ENCODE assay signal across 8 mouse cellular contexts in genomic region chr19:5071077-5071476, GRCm38 (mm10). TPM values are rescaled to one million over a fixed set of nuclear protein-coding genes. Genes with fewer than 3 reads are reported as not detected.
DNase-seq lines count a peak whose midpoint lies in the region; ATAC-seq and TF ChIP-seq lines count a peak whose summit lies in the region.

No protein-coding gene starts in this region.

- peaks cover 5 to 29% of the 10 kb centered on the region in 2 experiments for H3K4me1 ChIP-seq in MEL (ENCODE audit: control insufficient read depth in 1 of 2, insufficient read depth in 2 of 2, low read length in 2 of 2)
- H3K4me1 ChIP-seq in hindbrain, embryonic 14.5 days (replicated peaks; ENCODE audit: control insufficient read depth, insufficient read depth, low read length), result peaks cover 22% of the 10 kb centered on the region
- peaks cover 44% of the 10 kb centered on the region for H3K4me1 ChIP-seq in midbrain, embryonic 13.5 days (replicated peaks)

- H3K9ac ChIP-seq in MEL (ENCODE audit: control insufficient read depth, low read depth, low read length, poor library complexity, severe bottlenecking), result peak overlapping the region; percentile 77
- H3K9ac ChIP-seq in hindbrain, embryonic 14.5 days, result peak overlapping the region; percentile 47
- peak overlapping the region; percentile 63 for H3K9ac ChIP-seq in midbrain, embryonic 13.5 days (replicated peaks)

- no peak for TF ChIP-seq CTCF in MEL (IDR thresholded peaks at IDR 0.05 in 2 of 3, conservative IDR thresholded peaks at IDR 0.05 in 1 of 3; ENCODE audit: control insufficient read depth in 1 of 3, insufficient read depth in 1 of 3, low read depth in 2 of 3, low read length in 3 of 3, poor library complexity in 1 of 3, severe bottlenecking in 1 of 3)

- DNase-seq in heart, adult 11 months, result peak; percentile 91
- no peak for DNase-seq in heart, postnatal 36 days
- no peak for DNase-seq in MEL (ENCODE audit: low read depth, low spot score)
- DNase-seq in hindbrain, embryonic 14.5 days (ENCODE audit: low spot score), result no peak
- no peak for DNase-seq in spleen, postnatal 10 days (ENCODE audit: low spot score in 2 of 2)
- DNase-seq in adrenal gland, postnatal 4 days (ENCODE audit: low spot score in 2 of 2), result no peak
- DNase-seq in gastrocnemius, postnatal 10 days, result no peak

- TF ChIP-seq RAD21 in MEL (IDR thresholded peaks at IDR 0.05; ENCODE audit: low read depth, low read length), result no peak

- H3K9me3 ChIP-seq in MEL (replicated peaks; ENCODE audit: insufficient read depth, low read length), result no peaks in the 10 kb centered on the region
- H3K9me3 ChIP-seq in hindbrain, embryonic 14.5 days (ENCODE audit: control insufficient read depth, low read length), result no peaks in the 10 kb centered on the region
- no peaks in the 10 kb centered on the region for H3K9me3 ChIP-seq in midbrain, embryonic 13.5 days

- H3K4me3 ChIP-seq in MEL (ENCODE audit: control insufficient read depth in 1 of 2, insufficient read depth in 1 of 2, low read depth in 2 of 2, low read length in 2 of 2), result peak overlapping the region in 1 of 2 experiments; percentile 56; a peak in 1 of 4 replicates
- H3K4me3 ChIP-seq in hindbrain, embryonic 14.5 days (replicated peaks; ENCODE audit: low read length), result peak overlapping the region; percentile 40
- peak overlapping the region; percentile 42 for H3K4me3 ChIP-seq in midbrain, embryonic 13.5 days (replicated peaks)

- 13% methylated on average over 11 of the region's 11 CpGs for WGBS in hindbrain, embryonic 14.5 days
- WGBS in midbrain, embryonic 13.5 days, result 10% methylated on average over 11 of the region's 11 CpGs

- no peak overlapping the region for H3K27ac ChIP-seq in MEL (ENCODE audit: control insufficient read depth, low read depth, low read length)
- H3K27ac ChIP-seq in hindbrain, embryonic 14.5 days, result no peak overlapping the region
- H3K27ac ChIP-seq in midbrain, embryonic 13.5 days, result peak overlapping the region; percentile 52

- TF ChIP-seq EP300 in MEL (IDR thresholded peaks at IDR 0.05; ENCODE audit: low read depth in 1 of 2, low read length in 2 of 2), result no peak

- no peak for ATAC-seq in hindbrain, embryonic 14.5 days (ENCODE audit: low FRiP score)
- no peak for ATAC-seq in midbrain, embryonic 13.5 days

- peak overlapping the region; percentile 59 for H3K4me2 ChIP-seq in hindbrain, embryonic 14.5 days (replicated peaks)
- H3K4me2 ChIP-seq in midbrain, embryonic 13.5 days (replicated peaks), result peak overlapping the region; percentile 62

- peaks cover 2% of the 10 kb centered on the region; the same call in 1 of the 2 replicates for H3K79me2 ChIP-seq in MEL (ENCODE audit: control insufficient read depth, insufficient read depth, low read length, poor library complexity)

- intact Hi-C loops in heart, postnatal 36 days (cut with DNase I), result no loop called here

- no peaks in the 10 kb centered on the region for H3K27me3 ChIP-seq in MEL (ENCODE audit: control insufficient read depth in 1 of 2, insufficient read depth in 2 of 2, low read length in 2 of 2)
- peaks cover 21% of the 10 kb centered on the region; the same call in 1 of the 2 replicates for H3K27me3 ChIP-seq in hindbrain, embryonic 14.5 days (ENCODE audit: control insufficient read depth, insufficient read depth, low read length)
- peaks cover 70% of the 10 kb centered on the region for H3K27me3 ChIP-seq in midbrain, embryonic 13.5 days

- H3K36me3 ChIP-seq in MEL (ENCODE audit: control insufficient read depth in 1 of 2, insufficient read depth in 2 of 2, low read length in 2 of 2), result peaks cover 0 to 4% of the 10 kb centered on the region in 2 experiments; a peak in 1 of 4 replicates
- H3K36me3 ChIP-seq in hindbrain, embryonic 14.5 days (replicated peaks; ENCODE audit: control insufficient read depth, insufficient read depth), result no peaks in the 10 kb centered on the region
- H3K36me3 ChIP-seq in midbrain, embryonic 13.5 days, result no peaks in the 10 kb centered on the region

- no peak for TF ChIP-seq POLR2A in MEL (IDR thresholded peaks at IDR 0.05; ENCODE audit: control insufficient read depth in 1 of 2, insufficient read depth in 1 of 2, low read depth in 1 of 2, low read length in 2 of 2, poor library complexity in 1 of 2)

TF ChIP-seq in MEL, 35 proteins besides CTCF, POLR2A, EP300 and RAD21:
- TF ChIP-seq RCOR1 (IDR thresholded peaks at IDR 0.05; ENCODE audit: low read depth, low read length) (no peak), POLR2AphosphoS2 (IDR thresholded peaks at IDR 0.05; ENCODE audit: low read length) (no peak), KAT2A (conservative IDR thresholded peaks at IDR 0.05; ENCODE audit: low read depth, low read length) (no peak), HCFC1 (IDR thresholded peaks at IDR 0.05; ENCODE audit: low read depth, low read length) (no peak), BHLHE40 (IDR thresholded peaks at IDR 0.05; ENCODE audit: borderline replicate concordance, low read depth, low read length) (no peak), MAFK (IDR thresholded peaks at IDR 0.05; ENCODE audit: borderline replicate concordance, low read depth, low read length) (no peak), SIN3A (IDR thresholded peaks at IDR 0.05; ENCODE audit: low read length) (no peak), UBTF (IDR thresholded peaks at IDR 0.05; ENCODE audit: borderline replicate concordance, insufficient read depth, low read depth, low read length) (no peak), GATA1 (IDR thresholded peaks at IDR 0.05; ENCODE audit: low read depth, low read length) (no peak), NRF1 (IDR thresholded peaks at IDR 0.05; ENCODE audit: insufficient read depth, low read depth, low read length, poor library complexity, severe bottlenecking) (no peak)

RNA-seq across cellular contexts. Expression of gene Cd248, which starts 3.2 kb away (rescaled TPM):
- 10 to 100 TPM; 13.8 to 15.1 TPM for total RNA-seq in heart, postnatal 36 days (2021)
- total RNA-seq in MEL (2012; rRNA removed), result 0.23 and 0.27 TPM in 2 replicates
- under 1 TPM in 1 of 2 experiments, not detected in 1; 0.86 TPM for polyA plus RNA-seq in MEL (2012; ENCODE audit: insufficient read depth in 1 of 2, insufficient read length in 2 of 2, low read depth in 1 of 2, low replicate concordance in 2 of 2, missing spikeins in 1 of 2)
- 23.8 and 26.4 TPM in 2 replicates for polyA plus RNA-seq in hindbrain, embryonic 14.5 days (2014; fragmentation: Nextera tagmentation; extraction: Ambion mirVana)
- polyA plus RNA-seq in midbrain, embryonic 13.5 days (2015; fragmentation: Nextera tagmentation; extraction: Ambion mirVana), result 11.0 and 15.2 TPM in 2 replicates
- 10 to 100 TPM; 45.8 to 47.6 TPM for total RNA-seq in adrenal gland, postnatal 4 days (2021)
- total RNA-seq in gastrocnemius, postnatal 10 days (2021), result 10 to 100 TPM; 45.2 to 60.2 TPM

RNA-seq across cellular contexts. Expression of gene Tmem151a, which starts 14.3 kb away (rescaled TPM):
- total RNA-seq in heart, postnatal 36 days (2021), result 1 to 10 TPM; 1.7 to 2.8 TPM
- total RNA-seq in MEL (2012; rRNA removed), result 0.29 TPM in 1 of 2 replicates, not detected in the other
- polyA plus RNA-seq in MEL (2012; ENCODE audit: insufficient read depth in 1 of 2, insufficient read length in 2 of 2, low read depth in 1 of 2, low replicate concordance in 2 of 2, missing spikeins in 1 of 2), result under 1 TPM in 1 of 2 experiments, not detected in 1; 0.63 TPM
- polyA plus RNA-seq in hindbrain, embryonic 14.5 days (2014; fragmentation: Nextera tagmentation; extraction: Ambion mirVana), result 20.7 and 23.8 TPM in 2 replicates
- polyA plus RNA-seq in midbrain, embryonic 13.5 days (2015; fragmentation: Nextera tagmentation; extraction: Ambion mirVana), result 3.7 and 4.4 TPM in 2 replicates
- total RNA-seq in adrenal gland, postnatal 4 days (2021), result 1 to 10 TPM; 3.8 to 4.9 TPM
- total RNA-seq in gastrocnemius, postnatal 10 days (2021), result under 1 TPM; 0.23 to 0.27 TPM

RNA-seq across cellular contexts. Expression of gene Yif1a, which starts 17.3 kb away (rescaled TPM):
- 100 to 1,000 TPM in 1 of 2 experiments, 10 to 100 TPM in 1; 89.0 to 102 TPM for total RNA-seq in heart, postnatal 36 days (2021)
- 57.5 and 64.3 TPM in 2 replicates for total RNA-seq in MEL (2012; rRNA removed)
- polyA plus RNA-seq in MEL (2012; ENCODE audit: insufficient read depth in 1 of 2, insufficient read length in 2 of 2, low read depth in 1 of 2, low replicate concordance in 2 of 2, missing spikeins in 1 of 2), result 10 to 100 TPM in 1 of 2 experiments, not detected in 1; 54.0 TPM
- 62.4 and 72.6 TPM in 2 replicates for polyA plus RNA-seq in hindbrain, embryonic 14.5 days (2014; fragmentation: Nextera tagmentation; extraction: Ambion mirVana)
- 57.1 and 59.0 TPM in 2 replicates for polyA plus RNA-seq in midbrain, embryonic 13.5 days (2015; fragmentation: Nextera tagmentation; extraction: Ambion mirVana)
- total RNA-seq in adrenal gland, postnatal 4 days (2021), result 10 to 100 TPM; 68.4 to 72.5 TPM
- total RNA-seq in gastrocnemius, postnatal 10 days (2021), result 10 to 100 TPM; 46.4 to 49.3 TPM

RNA-seq across cellular contexts. Expression of gene Rin1, which starts 20.8 kb away (rescaled TPM):
- total RNA-seq in heart, postnatal 36 days (2021), result 1 to 10 TPM; 1.8 to 2.1 TPM
- total RNA-seq in MEL (2012; rRNA removed), result 0.33 and 0.42 TPM in 2 replicates
- 1 to 10 TPM in 1 of 2 experiments, not detected in 1; 1.3 TPM for polyA plus RNA-seq in MEL (2012; ENCODE audit: insufficient read depth in 1 of 2, insufficient read length in 2 of 2, low read depth in 1 of 2, low replicate concordance in 2 of 2, missing spikeins in 1 of 2)
- 1.1 and 1.4 TPM in 2 replicates for polyA plus RNA-seq in hindbrain, embryonic 14.5 days (2014; fragmentation: Nextera tagmentation; extraction: Ambion mirVana)
- 1.3 and 2.1 TPM in 2 replicates for polyA plus RNA-seq in midbrain, embryonic 13.5 days (2015; fragmentation: Nextera tagmentation; extraction: Ambion mirVana)
- total RNA-seq in adrenal gland, postnatal 4 days (2021), result 1 to 10 TPM; 5.1 TPM
- 1 to 10 TPM; 1.5 to 1.8 TPM for total RNA-seq in gastrocnemius, postnatal 10 days (2021)

RNA-seq across cellular contexts. Expression of gene Cnih2, which starts 27.2 kb away (rescaled TPM):
- under 1 TPM; 0.30 to 0.31 TPM for total RNA-seq in heart, postnatal 36 days (2021)
- 0.65 and 1.0 TPM in 2 replicates for total RNA-seq in MEL (2012; rRNA removed)
- polyA plus RNA-seq in MEL (2012; ENCODE audit: insufficient read depth in 1 of 2, insufficient read length in 2 of 2, low read depth in 1 of 2, low replicate concordance in 2 of 2, missing spikeins in 1 of 2), result 1 to 10 TPM in 1 of 2 experiments, not detected in 1; 2.7 TPM
- 485 and 502 TPM in 2 replicates for polyA plus RNA-seq in hindbrain, embryonic 14.5 days (2014; fragmentation: Nextera tagmentation; extraction: Ambion mirVana)
- polyA plus RNA-seq in midbrain, embryonic 13.5 days (2015; fragmentation: Nextera tagmentation; extraction: Ambion mirVana), result 321 and 357 TPM in 2 replicates
- 10 to 100 TPM; 11.4 to 15.2 TPM for total RNA-seq in adrenal gland, postnatal 4 days (2021)
- total RNA-seq in gastrocnemius, postnatal 10 days (2021), result under 1 TPM; 0.75 to 0.90 TPM

Comparison
In these comparisons a context has a peak if more than half of its experiments do, and no peak if none do; other contexts are left out.
1. RNA of gene Cd248, which starts 3.2 kb away (total RNA-seq): 45.2 to 60.2 TPM in gastrocnemius, postnatal 10 days, 45.8 to 47.6 TPM in adrenal gland, postnatal 4 days and 13.8 to 15.1 TPM in heart, postnatal 36 days; 0.23 to 0.27 TPM in MEL; every median in the first group is over 10 times any median in the second.
2. Peak in every context shown above with its lines, with median percentiles within 50 percentile points of each other: H3K9ac ChIP-seq.